Mouse (Mus musculus) lung, postnatal 25 days (tissue): ENCODE measurements around the gene Dcp1a.

Experiments used
- DNase-seq: peaks from one replicate; pipeline ENCODE4 v3.0.0; 2022; ENCODE audit warnings: low spot score

Dcp1a gene

GRCm38 (mm10) chr14:30560803-30561389 is 81.6 kb downstream of the Dcp1a start:
- DNase-seq: no peak

- no peak for DNase-seq
Measured at GRCm38 (mm10) chr14:30561470-30562187, 82.3 kb downstream of the Dcp1a start.

GRCm38 (mm10) chr14:30562343-30562742 is 83.0 kb downstream of the Dcp1a start:
- no peak for DNase-seq

- DNase-seq: peak; percentile 70
Measured at GRCm38 (mm10) chr14:30564451-30564850, 85.1 kb downstream of the Dcp1a start.

GRCm38 (mm10) chr14:30566317-30566716 is 87.0 kb downstream of the Dcp1a start:
- DNase-seq: no peak

- DNase-seq: no peak
Measured at GRCm38 (mm10) chr14:30568016-30568415, 88.7 kb downstream of the Dcp1a start.

GRCm38 (mm10) chr14:30570303-30570702 is 91.0 kb downstream of the Dcp1a start:
- no peak for DNase-seq

GRCm38 (mm10) chr14:30572253-30572652 is 92.9 kb downstream of the Dcp1a start:
- no peak for DNase-seq

GRCm38 (mm10) chr14:30573235-30573634 is 93.9 kb downstream of the Dcp1a start:
- DNase-seq: no peak

- peak; percentile 79 for DNase-seq
Measured at GRCm38 (mm10) chr14:30573983-30574584, 94.7 kb downstream of the Dcp1a start.

GRCm38 (mm10) chr14:30575791-30576190 is 96.5 kb downstream of the Dcp1a start:
- no peak for DNase-seq

GRCm38 (mm10) chr14:30576260-30576659 is 96.9 kb downstream of the Dcp1a start:
- no peak for DNase-seq
